Mouse (Mus musculus): Measurements from ENCODE around the gene St7. TPM values are rescaled to one million over a fixed set of nuclear protein-coding genes. Genes with fewer than 3 reads are reported as not detected.

Gene St7
- total RNA-seq, 2 experiments from 2014 or later = 33.5 to 35.9 TPM

GRCm38 (mm10) chr6:17764660-17764998 is 71.9 kb downstream of the St7 start:
- no peak for DNase-seq

- DNase-seq = no peak
These were observed 77.4 kb downstream of the St7 start for GRCm38 (mm10) chr6:17769972-17770644.

GRCm38 (mm10) chr6:17770645-17771345 is 78.1 kb downstream of the St7 start:
- no peak for DNase-seq

GRCm38 (mm10) chr6:17771456-17771855 is 78.7 kb downstream of the St7 start:
- DNase-seq = no peak

- no peak for DNase-seq
These were observed 79.8 kb downstream of the St7 start for GRCm38 (mm10) chr6:17772514-17772913.

GRCm38 (mm10) chr6:17776041-17776440 is 83.3 kb downstream of the St7 start:
- no peak for DNase-seq

- DNase-seq = no peak
These were observed 84.5 kb downstream of the St7 start for GRCm38 (mm10) chr6:17777018-17777799.

GRCm38 (mm10) chr6:17778648-17779202 is 86.0 kb downstream of the St7 start:
- no peak for DNase-seq

GRCm38 (mm10) chr6:17783511-17783910 is 90.8 kb downstream of the St7 start:
- DNase-seq = no peak

GRCm38 (mm10) chr6:17784523-17784922 is 91.8 kb downstream of the St7 start:
- DNase-seq = no peak

- DNase-seq = no peak
These were observed 92.5 kb downstream of the St7 start for GRCm38 (mm10) chr6:17785248-17785647.

- DNase-seq = no peak
These were observed 95.1 kb downstream of the St7 start for GRCm38 (mm10) chr6:17787810-17788209.

- DNase-seq = no peak
These were observed 97.5 kb downstream of the St7 start for GRCm38 (mm10) chr6:17790251-17790650.

GRCm38 (mm10) chr6:17793471-17793870 is 100.7 kb downstream of the St7 start:
- no peak for DNase-seq

- DNase-seq = no peak
These were observed 104.6 kb downstream of the St7 start for GRCm38 (mm10) chr6:17797271-17797713.

- no peak for DNase-seq
These were observed 108.0 kb downstream of the St7 start for GRCm38 (mm10) chr6:17800694-17801093.

- no peak for DNase-seq
These were observed 111.7 kb downstream of the St7 start for GRCm38 (mm10) chr6:17804468-17804867.

- DNase-seq = no peak
These were observed 113.8 kb downstream of the St7 start for GRCm38 (mm10) chr6:17806569-17806968.

GRCm38 (mm10) chr6:17811063-17811462 is 118.3 kb downstream of the St7 start:
- DNase-seq = no peak

GRCm38 (mm10) chr6:17811531-17811930 is 118.8 kb downstream of the St7 start:
- DNase-seq = no peak

GRCm38 (mm10) chr6:17814074-17814649 is 121.4 kb downstream of the St7 start:
- DNase-seq = no peak

- no peak for DNase-seq
These were observed 124.2 kb downstream of the St7 start for GRCm38 (mm10) chr6:17816865-17817435.

All from heart, postnatal 4 days (tissue).